Mouse (Mus musculus): ENCODE measurements at regions not wholly inside any gene's neighbourhood (a gene's known extent, or its start where the extent isn't known, plus 50 kb on each side); places are given as distances from the start of the nearest gene placed in this dataset.

GRCm38 (mm10) chr1:189066446-189067151 is 59.0 kb upstream of the Kctd3 start:
- TF ChIP-seq MAFK (IDR thresholded peaks at IDR 0.05; ENCODE audit: insufficient read depth, low read depth, low read length) (no peak), ZC3H11A (IDR thresholded peaks at IDR 0.05; ENCODE audit: borderline replicate concordance, low read depth, low read length) (no peak)

All from ES-E14 (cell line).